Mouse (Mus musculus): ENCODE measurements around the gene Prdm2. TPM values are rescaled to one million over a fixed set of nuclear protein-coding genes. Genes with fewer than 3 reads are reported as not detected.

Gene Prdm2
- polyA plus RNA-seq, 1 experiment from 2014 or later, result 16.5 TPM

DNA sequence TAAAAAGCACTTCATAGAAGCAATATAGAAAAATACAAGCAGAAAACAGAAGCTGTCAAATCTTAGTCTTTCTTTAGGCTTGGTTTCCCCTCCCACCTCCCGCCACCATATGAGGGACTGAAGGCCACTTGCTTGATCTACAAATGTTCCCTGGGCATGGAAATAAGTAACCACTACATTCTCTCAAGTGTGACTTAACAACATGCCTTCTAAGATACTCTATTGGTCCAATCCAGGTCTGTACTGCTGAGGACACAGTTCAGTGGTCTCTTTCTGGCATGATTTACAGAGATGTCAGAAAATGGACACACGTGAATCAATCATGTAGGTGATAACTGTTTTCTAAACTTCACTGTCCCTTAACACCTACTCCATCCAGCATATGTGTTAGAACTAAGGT is 42.5 kb downstream of the Prdm2 start:
- 88% methylated on average over 2 of the region's 2 CpGs for WGBS
- Histone ChIP-seq H3K4me2 (no peak overlapping the region), H3K9ac (no peak overlapping the region), H3K4me1 (no peaks in the 10 kb centered on the region), H3K27ac (no peak overlapping the region), H3K27me3 (replicated peaks) (no peaks in the 10 kb centered on the region), H3K4me3 (no peak overlapping the region), H3K9me3 (no peaks in the 10 kb centered on the region), H3K36me3 (replicated peaks) (0 out of 2 replicates have a peak, but pooled peaks cover 12% of the 10 kb centered on the region)
- no peak for ATAC-seq (replicated peaks)

DNA sequence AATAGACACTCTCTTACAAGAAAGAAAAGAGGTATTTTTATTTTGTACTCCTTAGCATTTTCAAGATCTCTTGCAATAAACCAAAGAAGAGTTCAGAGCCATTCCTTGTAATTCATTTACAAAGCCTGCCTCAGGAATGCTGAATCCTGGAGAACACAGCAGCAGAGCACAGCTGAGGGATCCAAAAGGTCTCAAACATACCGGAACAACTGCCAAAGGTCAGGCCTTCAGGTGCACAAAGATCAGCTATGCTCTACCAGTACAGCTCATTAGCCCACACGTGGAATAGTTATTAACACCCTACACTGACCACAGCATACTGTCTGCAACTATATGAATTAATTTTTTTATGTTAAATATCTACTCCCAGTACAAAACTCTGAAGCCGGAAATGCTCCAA is 44.7 kb downstream of the Prdm2 start:
- Histone ChIP-seq H3K4me2 (no peak overlapping the region), H3K9me3 (no peaks in the 10 kb centered on the region), H3K4me1 (no peaks in the 10 kb centered on the region), H3K9ac (no peak overlapping the region), H3K4me3 (no peak overlapping the region), H3K27ac (no peak overlapping the region), H3K27me3 (replicated peaks) (no peaks in the 10 kb centered on the region), H3K36me3 (replicated peaks) (0 out of 2 replicates have a peak, but pooled peaks cover 12% of the 10 kb centered on the region)
- ATAC-seq (replicated peaks), result no peak
- WGBS, result 96% methylated on average over 3 of the region's 3 CpGs

- Histone ChIP-seq H3K27me3 (replicated peaks) (no peaks in the 10 kb centered on the region), H3K9ac (peak overlapping the region; percentile 89), H3K4me1 (peaks cover 37% of the 10 kb centered on the region), H3K9me3 (no peaks in the 10 kb centered on the region), H3K27ac (peak overlapping the region; percentile 99), H3K4me2 (peak overlapping the region; percentile 51), H3K4me3 (peak overlapping the region; percentile 97), H3K36me3 (replicated peaks) (0 out of 2 replicates have a peak, but pooled peaks cover 4% of the 10 kb centered on the region)
- ATAC-seq (replicated peaks), result peak; percentile 100
- WGBS, result under 1% methylated on average over 102 of the region's 102 CpGs
These were observed 50.9 kb downstream of the Prdm2 start for GRCm38 (mm10) chr4:143161619-143162479.

DNA sequence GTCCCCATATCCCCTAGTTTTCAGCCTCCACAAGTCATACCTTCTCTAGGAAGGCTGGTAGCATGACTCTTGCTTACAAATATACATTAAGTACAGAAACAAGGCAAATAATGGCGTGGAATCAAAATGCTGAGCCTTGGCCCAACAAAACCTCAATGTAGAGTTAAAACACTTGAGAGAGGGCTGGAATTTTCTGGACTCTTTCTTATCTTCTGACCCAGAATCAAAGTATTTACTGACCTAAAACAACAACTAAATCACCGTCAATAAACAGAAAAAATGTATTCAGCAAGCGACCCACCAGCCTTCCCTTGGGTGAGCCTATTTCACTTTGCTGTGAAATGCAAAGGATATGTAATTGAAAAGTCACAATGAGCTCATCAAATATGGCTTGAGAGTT is 52.0 kb downstream of the Prdm2 start:
- ATAC-seq (replicated peaks), result no peak
- Histone ChIP-seq H3K9me3 (no peaks in the 10 kb centered on the region), H3K27ac (0 out of 2 replicates have a peak overlapping the region, but pooled peaks have one; percentile 10), H3K9ac (peak overlapping the region; percentile 89), H3K4me2 (peak overlapping the region; percentile 51), H3K4me1 (peaks cover 43% of the 10 kb centered on the region), H3K36me3 (replicated peaks) (0 out of 2 replicates have a peak, but pooled peaks cover 2% of the 10 kb centered on the region), H3K27me3 (replicated peaks) (no peaks in the 10 kb centered on the region), H3K4me3 (peak overlapping the region; percentile 97)
- WGBS, result 47% methylated on average over 3 of the region's 3 CpGs

DNA sequence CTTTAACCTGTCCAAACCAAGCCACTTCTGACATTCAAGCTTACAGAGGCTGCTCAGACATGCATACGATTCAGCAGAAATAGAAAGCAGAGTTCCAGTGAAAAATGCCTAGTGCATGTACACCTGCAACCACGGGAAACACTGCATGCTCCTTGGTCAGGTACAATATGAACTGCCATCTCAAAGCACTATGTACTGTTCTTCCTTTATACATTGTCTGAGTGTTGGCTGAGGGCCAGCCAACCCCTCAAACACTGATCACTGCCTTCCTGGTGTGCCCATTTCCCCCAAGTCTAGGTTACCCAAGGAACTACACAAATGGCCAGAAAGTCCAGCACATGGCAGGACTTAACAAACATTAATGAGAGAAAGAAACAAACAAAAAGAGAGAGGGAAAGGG is 53.5 kb downstream of the Prdm2 start:
- Histone ChIP-seq H3K4me2 (0 out of 2 replicates have a peak overlapping the region, but pooled peaks have one; percentile 8), H3K4me3 (no peak overlapping the region), H3K9me3 (no peaks in the 10 kb centered on the region)

GRCm38 (mm10) chr4:143155871-143156270 is 56.9 kb downstream of the Prdm2 start:
- ATAC-seq (replicated peaks), result no peak
- H3K27ac ChIP-seq, result no peak overlapping the region
- H3K36me3 ChIP-seq (replicated peaks), result no peaks in the 10 kb centered on the region
- no peak overlapping the region for H3K9ac ChIP-seq
- no peaks in the 10 kb centered on the region for H3K27me3 ChIP-seq (replicated peaks)
- H3K4me1 ChIP-seq, result peaks cover 40% of the 10 kb centered on the region
- H3K9me3 ChIP-seq, result no peaks in the 10 kb centered on the region
- H3K4me2 ChIP-seq, result no peak overlapping the region
- H3K4me3 ChIP-seq, result no peak overlapping the region
- WGBS, result 80% methylated on average over 4 of the region's 4 CpGs

More for the DNA sequence above, 53.5 kb downstream of the Prdm2 start:
- Histone ChIP-seq H3K27me3 (replicated peaks) (no peaks in the 10 kb centered on the region), H3K36me3 (replicated peaks) (no peaks in the 10 kb centered on the region), H3K27ac (no peak overlapping the region), H3K4me1 (peaks cover 43% of the 10 kb centered on the region), H3K9ac (no peak overlapping the region)
- ATAC-seq (replicated peaks), result no peak
- WGBS, result 70% methylated on average over 2 of the region's 2 CpGs

- Histone ChIP-seq H3K27me3 (replicated peaks) (no peaks in the 10 kb centered on the region), H3K27ac (no peak overlapping the region), H3K9ac (no peak overlapping the region), H3K36me3 (replicated peaks) (no peaks in the 10 kb centered on the region), H3K9me3 (no peaks in the 10 kb centered on the region), H3K4me1 (peaks cover 33% of the 10 kb centered on the region), H3K4me3 (no peak overlapping the region), H3K4me2 (no peak overlapping the region)
- ATAC-seq (replicated peaks), result no peak
- WGBS, result 84% methylated on average over 4 of the region's 4 CpGs
These were observed 57.8 kb downstream of the Prdm2 start for GRCm38 (mm10) chr4:143155036-143155435.

GRCm38 (mm10) chr4:143154571-143154970 is 58.2 kb downstream of the Prdm2 start:
- no peak for ATAC-seq (replicated peaks)
- H3K4me2 ChIP-seq, result no peak overlapping the region
- 73% methylated on average over 6 of the region's 6 CpGs for whole genome bisulfite sequencing
- no peaks in the 10 kb centered on the region for H3K36me3 ChIP-seq (replicated peaks)
- H3K9me3 ChIP-seq, result no peaks in the 10 kb centered on the region
- H3K27me3 ChIP-seq (replicated peaks), result no peaks in the 10 kb centered on the region
- peaks cover 28% of the 10 kb centered on the region for H3K4me1 ChIP-seq
- H3K9ac ChIP-seq, result no peak overlapping the region
- no peak overlapping the region for H3K4me3 ChIP-seq
- no peak overlapping the region for H3K27ac ChIP-seq

- Histone ChIP-seq H3K4me1 (peaks cover 17% of the 10 kb centered on the region; the same call in 1 of the 2 replicates), H3K27ac (no peak overlapping the region), H3K36me3 (replicated peaks) (no peaks in the 10 kb centered on the region), H3K4me2 (no peak overlapping the region), H3K9ac (no peak overlapping the region), H3K27me3 (replicated peaks) (no peaks in the 10 kb centered on the region), H3K9me3 (no peaks in the 10 kb centered on the region), H3K4me3 (no peak overlapping the region)
- WGBS, result 95% methylated on average over 5 of the region's 5 CpGs
- no peak for ATAC-seq (replicated peaks)
These were observed 60.2 kb downstream of the Prdm2 start for GRCm38 (mm10) chr4:143152634-143153033.

- no peak for ATAC-seq (replicated peaks)
- Histone ChIP-seq H3K27ac (no peak overlapping the region), H3K9me3 (no peaks in the 10 kb centered on the region), H3K4me3 (no peak overlapping the region), H3K9ac (no peak overlapping the region), H3K4me1 (peaks cover 16% of the 10 kb centered on the region; the same call in 1 of the 2 replicates), H3K27me3 (replicated peaks) (no peaks in the 10 kb centered on the region), H3K4me2 (no peak overlapping the region), H3K36me3 (replicated peaks) (no peaks in the 10 kb centered on the region)
- WGBS, result 76% methylated on average over 1 of the region's 1 CpGs
These were observed 61.5 kb downstream of the Prdm2 start for GRCm38 (mm10) chr4:143151267-143151666.

DNA sequence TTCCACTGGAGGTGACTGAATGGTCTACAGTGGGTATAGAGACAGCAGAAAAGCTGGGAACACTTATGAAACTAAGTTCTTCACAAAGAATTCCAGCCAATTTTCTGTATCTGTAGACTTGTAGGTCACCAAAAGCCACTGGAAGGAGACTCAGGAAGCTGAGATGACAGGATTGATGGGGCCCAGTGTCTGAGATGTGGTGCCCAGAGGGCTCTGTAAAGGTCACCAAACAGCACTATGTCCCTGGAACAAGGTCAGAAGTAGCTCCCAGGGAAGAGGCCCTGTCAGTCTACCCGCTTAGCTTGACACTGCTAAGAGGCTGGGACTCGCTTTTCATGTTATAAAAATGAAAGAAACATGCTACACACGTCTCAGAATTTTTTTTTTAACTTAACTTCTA is 65.1 kb downstream of the Prdm2 start:
- no peak overlapping the region for H3K9ac ChIP-seq
- ATAC-seq (replicated peaks), result no peak
- H3K27ac ChIP-seq, result no peak overlapping the region
- H3K36me3 ChIP-seq (replicated peaks), result no peaks in the 10 kb centered on the region
- 91% methylated on average over 3 of the region's 3 CpGs for WGBS
- H3K9me3 ChIP-seq, result no peaks in the 10 kb centered on the region
- H3K4me2 ChIP-seq, result no peak overlapping the region
- H3K4me1 ChIP-seq, result peaks cover 23% of the 10 kb centered on the region
- H3K4me3 ChIP-seq, result no peak overlapping the region
- H3K27me3 ChIP-seq (replicated peaks), result no peaks in the 10 kb centered on the region

GRCm38 (mm10) chr4:143143615-143144014 is 69.2 kb downstream of the Prdm2 start:
- Histone ChIP-seq H3K9me3 (no peaks in the 10 kb centered on the region), H3K9ac (no peak overlapping the region), H3K4me1 (peaks cover 20% of the 10 kb centered on the region), H3K27ac (no peak overlapping the region), H3K36me3 (replicated peaks) (0 out of 2 replicates have a peak, but pooled peaks cover 8% of the 10 kb centered on the region), H3K4me2 (no peak overlapping the region), H3K4me3 (no peak overlapping the region), H3K27me3 (replicated peaks) (no peaks in the 10 kb centered on the region)
- WGBS, result 49% methylated on average over 7 of the region's 7 CpGs
- ATAC-seq (replicated peaks), result no peak
